ENCODE assay signal across 32 mouse cellular contexts in the genomic region with DNA sequence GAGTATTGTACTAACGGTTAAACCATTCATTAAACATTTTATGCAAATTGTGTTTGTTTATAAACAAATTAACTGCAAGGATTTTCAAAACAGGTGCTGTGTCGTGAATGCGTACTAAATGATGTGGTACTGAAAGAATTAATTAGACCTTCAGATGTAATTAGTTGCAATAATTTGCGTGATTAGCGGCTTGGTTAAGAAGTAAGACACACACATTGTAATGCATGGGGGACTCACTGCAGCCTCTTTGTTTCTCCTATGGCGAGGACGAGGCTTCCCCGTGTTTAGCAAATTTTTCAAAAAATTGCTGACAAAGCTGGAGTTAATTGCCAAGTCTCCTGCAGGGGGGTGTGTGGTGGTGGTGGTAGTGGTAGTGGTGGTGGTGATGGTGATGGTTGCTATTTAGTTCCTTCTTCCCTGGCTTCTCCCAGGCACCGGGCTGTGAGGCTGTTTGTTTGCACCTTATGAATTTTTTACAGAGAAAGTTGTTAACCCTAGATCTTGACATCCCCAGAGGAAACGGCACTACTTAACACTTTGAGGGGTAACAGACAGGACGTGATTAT.
DNase-seq lines count a peak whose midpoint lies in the region; ATAC-seq and TF ChIP-seq lines count a peak whose summit lies in the region.
"Had no signal": no experiment of that assay in that cellular context is flagged by ENCODE, and none has a peak within 500 bp of the region (broad histone marks: within the 10 kb centered on the region; RNA-seq: fewer than 3 reads in every experiment).

No protein-coding gene starts in this region.

- ATAC-seq in forebrain, embryonic 11.5 days (replicated peaks; ENCODE audit: low FRiP score) = 0 out of 2 replicates have a peak, but pooled peaks have one; percentile 39
- peak; percentile 21; the same call in 1 of the 2 replicates for ATAC-seq in lung, embryonic 16.5 days (ENCODE audit: low read depth)
- ATAC-seq in forebrain, embryonic 16.5 days = peak; percentile 61; the same call in 1 of the 2 replicates
- ATAC-seq: inflammation-experienced regulatory T-cells, adult 6 months; Patski had no signal

- H3K9me3 ChIP-seq in forebrain, embryonic 11.5 days (ENCODE audit: control insufficient read depth, low read length) = no peaks in the 10 kb centered on the region
- H3K9me3 ChIP-seq in forebrain, embryonic 10.5 days = peaks cover 11% of the 10 kb centered on the region; the same call in 1 of the 2 replicates
- no peaks in the 10 kb centered on the region for H3K9me3 ChIP-seq in lung, embryonic 16.5 days (ENCODE audit: control insufficient read depth, low read length)
- H3K9me3 ChIP-seq in forebrain, embryonic 16.5 days (ENCODE audit: control insufficient read depth, low read length) = peaks cover 2% of the 10 kb centered on the region; the same call in 1 of the 2 replicates
- H3K9me3 ChIP-seq: embryonic facial prominence, embryonic 15.5 days; hindbrain, embryonic 13.5 days; limb, embryonic 10.5 days; limb, embryonic 15.5 days; midbrain, embryonic 12.5 days; stomach, embryonic 15.5 days had no signal

- no peak overlapping the region for H3K9ac ChIP-seq in forebrain, embryonic 11.5 days (ENCODE audit: low read length)
- no peak overlapping the region for H3K9ac ChIP-seq in lung, embryonic 16.5 days (ENCODE audit: low read length)
- H3K9ac ChIP-seq in forebrain, embryonic 16.5 days (replicated peaks; ENCODE audit: low read depth, low read length) = no peak overlapping the region
- H3K9ac ChIP-seq: embryonic facial prominence, embryonic 15.5 days; heart, embryonic 12.5 days; hindbrain, embryonic 13.5 days; limb, embryonic 15.5 days; liver, embryonic 13.5 days; midbrain, embryonic 12.5 days; stomach, embryonic 15.5 days had no signal

- 47% methylated on average over 11 of the region's 11 CpGs for WGBS in forebrain, embryonic 11.5 days
- WGBS in forebrain, embryonic 10.5 days = 74% methylated on average over 11 of the region's 11 CpGs
- WGBS in lung, embryonic 16.5 days = 49% methylated on average over 11 of the region's 11 CpGs
- WGBS in lung, adult 2 months = 59% methylated on average over 11 of the region's 11 CpGs
- 10% methylated on average over 11 of the region's 11 CpGs for WGBS in forebrain, embryonic 16.5 days

- 0 out of 2 replicates have a peak, but pooled peaks cover 2% of the 10 kb centered on the region for H3K27me3 ChIP-seq in forebrain, embryonic 11.5 days (ENCODE audit: control insufficient read depth, insufficient read depth, low read length)
- H3K27me3 ChIP-seq in forebrain, embryonic 10.5 days (ENCODE audit: poor library complexity, severe bottlenecking) = peaks cover 45% of the 10 kb centered on the region
- no peaks in the 10 kb centered on the region for H3K27me3 ChIP-seq in lung, embryonic 16.5 days (ENCODE audit: control insufficient read depth, insufficient read depth, low read depth, low read length)
- H3K27me3 ChIP-seq in forebrain, embryonic 16.5 days (replicated peaks; ENCODE audit: control insufficient read depth, insufficient read depth, low read length) = peaks cover 16% of the 10 kb centered on the region
- H3K27me3 ChIP-seq: heart, embryonic 12.5 days; hindbrain, embryonic 13.5 days; limb, embryonic 15.5 days; liver, embryonic 13.5 days; Patski; stomach, embryonic 15.5 days had no signal

- no peak for TF ChIP-seq POLR2A in lung, adult 2 months (IDR thresholded peaks at IDR 0.05; ENCODE audit: borderline replicate concordance, extremely low read depth, low read depth, low read length)
- no peak for TF ChIP-seq POLR2A in brain, embryonic 14.5 days (IDR thresholded peaks at IDR 0.05; ENCODE audit: borderline replicate concordance, extremely low read depth, insufficient read depth, insufficient read length, poor library complexity, severe bottlenecking)

- DNase-seq in forebrain, embryonic 11.5 days (ENCODE audit: low spot score) = peak; percentile 61
- DNase-seq in forebrain, embryonic 10.5 days (ENCODE audit: extremely low spot score, low spot score) = no peak
- DNase-seq in lung, adult 2 months = no peak
- DNase-seq in brain, embryonic 14.5 days (ENCODE audit: low read depth) = peak; percentile 85
- no peak for DNase-seq in testis, postnatal 14 days (ENCODE audit: low spot score)
- no peak for DNase-seq in adrenal gland, postnatal 36 days
- DNase-seq: adrenal gland, postnatal 10 days; cerebellum, adult 18-20 months; gastrocnemius, adult 2 months; gastrocnemius, postnatal 36 days; heart, adult 2 months; heart, postnatal 4 days; kidney, adult 18-20 months; layer of hippocampus, postnatal 36 days; liver, embryonic 13.5 days; lung, adult 18-20 months; lung, postnatal 36 days; right cerebral cortex, postnatal 25 days; thymus, postnatal 25 days had no signal

- peaks cover 2% of the 10 kb centered on the region; the same call in 1 of the 2 replicates for H3K4me1 ChIP-seq in forebrain, embryonic 11.5 days (replicated peaks; ENCODE audit: control insufficient read depth, insufficient read depth, low read length)
- peaks cover 35% of the 10 kb centered on the region for H3K4me1 ChIP-seq in forebrain, embryonic 10.5 days
- H3K4me1 ChIP-seq in lung, embryonic 16.5 days (replicated peaks; ENCODE audit: control insufficient read depth, insufficient read depth, low read length) = peaks cover 23% of the 10 kb centered on the region
- no peaks in the 10 kb centered on the region for H3K4me1 ChIP-seq in lung, adult 2 months (ENCODE audit: control insufficient read depth, insufficient read depth, low read length)
- H3K4me1 ChIP-seq in forebrain, embryonic 16.5 days (replicated peaks; ENCODE audit: control insufficient read depth, insufficient read depth, low read length) = peaks cover 30% of the 10 kb centered on the region
- H3K4me1 ChIP-seq: liver, embryonic 13.5 days had no signal

- H3K36me3 ChIP-seq in forebrain, embryonic 11.5 days (ENCODE audit: control insufficient read depth, insufficient read depth, low read length) = no peaks in the 10 kb centered on the region
- H3K36me3 ChIP-seq in forebrain, embryonic 10.5 days (replicated peaks) = no peaks in the 10 kb centered on the region
- no peaks in the 10 kb centered on the region for H3K36me3 ChIP-seq in lung, embryonic 16.5 days (ENCODE audit: control insufficient read depth, insufficient read depth, low read length)
- no peaks in the 10 kb centered on the region for H3K36me3 ChIP-seq in forebrain, embryonic 16.5 days (ENCODE audit: control insufficient read depth, insufficient read depth)
- H3K36me3 ChIP-seq: embryonic facial prominence, embryonic 10.5 days; embryonic facial prominence, embryonic 15.5 days; G1E; heart, embryonic 12.5 days; hindbrain, embryonic 13.5 days; limb, embryonic 10.5 days; limb, embryonic 15.5 days; liver, embryonic 13.5 days; midbrain, embryonic 12.5 days; stomach, embryonic 15.5 days had no signal

- no peak for TF ChIP-seq CTCF in lung, adult 2 months (IDR thresholded peaks at IDR 0.05; ENCODE audit: insufficient read depth, low read length)
- no peak for TF ChIP-seq CTCF in brain, embryonic 14.5 days (IDR thresholded peaks at IDR 0.05; ENCODE audit: borderline replicate concordance, extremely low read depth, insufficient read depth, insufficient read length)

- H3K4me3 ChIP-seq in forebrain, embryonic 11.5 days (ENCODE audit: low read depth, low read length) = no peak overlapping the region
- no peak overlapping the region for H3K4me3 ChIP-seq in forebrain, embryonic 10.5 days
- no peak overlapping the region for H3K4me3 ChIP-seq in lung, embryonic 16.5 days (ENCODE audit: low read length)
- no peak overlapping the region for H3K4me3 ChIP-seq in lung, adult 2 months (replicated peaks; ENCODE audit: extremely low read depth, low read depth, low read length)
- H3K4me3 ChIP-seq in forebrain, embryonic 16.5 days (replicated peaks; ENCODE audit: low read length) = no peak overlapping the region
- H3K4me3 ChIP-seq: embryonic facial prominence, embryonic 10.5 days; embryonic facial prominence, embryonic 15.5 days; gastrocnemius, adult 2 months; heart, adult 2 months; heart, embryonic 12.5 days; hindbrain, embryonic 13.5 days; limb, embryonic 10.5 days; limb, embryonic 15.5 days; liver, embryonic 13.5 days; midbrain, embryonic 12.5 days; stomach, embryonic 15.5 days had no signal

- no peak overlapping the region for H3K27ac ChIP-seq in forebrain, embryonic 11.5 days (ENCODE audit: low read depth, low read length)
- no peak overlapping the region for H3K27ac ChIP-seq in forebrain, embryonic 10.5 days
- no peak overlapping the region for H3K27ac ChIP-seq in lung, embryonic 16.5 days (ENCODE audit: low read length)
- no peak overlapping the region for H3K27ac ChIP-seq in forebrain, embryonic 16.5 days (ENCODE audit: low read length)
- H3K27ac ChIP-seq: embryonic facial prominence, embryonic 15.5 days; gastrocnemius, adult 2 months; heart, adult 2 months; limb, embryonic 10.5 days; limb, embryonic 15.5 days; liver, embryonic 13.5 days; midbrain, embryonic 12.5 days; stomach, embryonic 15.5 days had no signal

- no peak overlapping the region for H3K4me2 ChIP-seq in forebrain, embryonic 11.5 days (ENCODE audit: low read depth, low read length, severe bottlenecking)
- H3K4me2 ChIP-seq in lung, embryonic 16.5 days (ENCODE audit: low read depth, low read length) = no peak overlapping the region
- peak overlapping the region; percentile 19; the same call in 1 of the 2 replicates for H3K4me2 ChIP-seq in forebrain, embryonic 16.5 days (ENCODE audit: low read length)
- H3K4me2 ChIP-seq: embryonic facial prominence, embryonic 15.5 days; heart, embryonic 12.5 days; hindbrain, embryonic 13.5 days; limb, embryonic 15.5 days; liver, embryonic 13.5 days; midbrain, embryonic 12.5 days; stomach, embryonic 15.5 days had no signal

Comparison
In these comparisons a context has a peak if more than half of its experiments do, and no peak if none do; other contexts are left out.
1. DNase-seq: peak in forebrain, embryonic 11.5 days (single experiment) and brain, embryonic 14.5 days (single experiment); none in forebrain, embryonic 10.5 days (single experiment), lung, adult 2 months (single experiment), testis, postnatal 14 days (single experiment) and adrenal gland, postnatal 36 days (0 of 2).
2. Peak in every context shown above with its lines, with median percentiles within 50 percentile points of each other: ATAC-seq.